Mouse (Mus musculus) urinary bladder, postnatal 4 days (tissue): Measurements from ENCODE around the gene Vmn1r64.
"Not testable (repeated sequence)": the region's sequence is repeated elsewhere in the genome, so short reads cannot be mapped to it uniquely, and the experiment has no call there.

Experiments
- DNase-seq, 2 experiments: peaks; one replicate each; pipeline ENCODE4 v3.0.0; 2021 to 2022; ENCODE audit warnings: low spot score in 2 of 2

Gene Vmn1r64

GRCm38 (mm10) chr7:5884442-5884841 lies at the start of gene Vmn1r64:
Gene Vmn1r64 (minus strand): TSS chr7:5884542.
- DNase-seq: no peak

- no peak for DNase-seq
Measured at GRCm38 (mm10) chr7:5899238-5899637, 14.9 kb upstream of the Vmn1r64 start.

DNA sequence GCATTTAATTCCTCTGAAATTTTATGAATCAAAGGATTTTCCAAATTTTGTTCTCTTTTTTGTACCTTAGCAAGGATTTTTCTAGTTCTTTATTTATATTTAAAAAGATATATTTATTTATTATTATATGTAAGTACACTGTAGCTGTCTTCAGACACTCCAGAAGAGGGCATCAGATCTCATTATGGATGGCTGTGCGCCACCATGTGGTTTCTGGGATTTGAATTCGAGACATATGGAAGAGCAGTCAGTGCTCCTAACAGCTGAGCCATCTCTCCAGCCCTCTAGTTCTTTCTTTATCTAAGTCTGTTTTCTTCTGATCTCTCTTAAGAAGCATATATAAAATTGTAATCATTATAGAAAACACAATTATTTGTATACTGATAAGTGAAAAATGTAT lies 12.9 kb upstream of the Vmn1r64 start:
- DNase-seq: not testable (repeated sequence)
